Mouse (Mus musculus): Measurements from ENCODE around the gene Tmprss4.

Tmprss4 gene

DNA sequence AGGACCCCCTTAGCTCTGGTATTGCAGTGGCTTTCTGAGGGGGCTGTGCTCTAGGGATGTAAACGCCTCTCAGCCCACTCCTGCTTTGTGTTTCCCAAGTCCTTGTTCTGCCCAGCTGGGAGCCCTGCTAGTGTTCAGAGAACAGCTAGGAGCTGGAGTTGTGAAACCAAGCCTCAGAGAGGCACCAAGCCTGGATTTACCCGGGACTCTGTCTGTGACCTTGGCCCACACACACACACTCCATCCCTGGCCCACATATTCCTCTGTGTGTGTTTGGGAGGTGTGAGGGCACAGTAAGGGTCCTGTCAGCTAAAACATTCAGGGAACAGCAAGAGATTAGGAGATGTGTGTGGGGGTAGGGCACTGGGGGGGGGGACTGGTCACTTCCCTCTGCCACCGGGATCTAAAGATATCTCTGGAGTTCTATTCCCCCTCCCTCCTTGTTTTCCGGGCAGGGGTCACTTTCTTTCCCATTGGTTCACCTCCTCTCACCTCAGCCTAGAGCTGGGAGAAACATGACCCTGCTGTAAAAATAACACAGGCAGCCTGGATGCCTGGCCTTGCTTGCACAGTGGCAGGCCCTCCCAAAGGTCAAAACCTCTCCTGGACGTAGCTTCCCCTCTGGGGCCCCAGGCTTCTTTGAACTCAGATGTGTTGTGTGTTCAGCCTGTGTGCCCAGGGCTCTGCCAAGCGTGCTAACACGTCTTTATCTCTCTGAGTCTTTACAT, 67.3 kb downstream of the Tmprss4 start:
- DNase-seq (ENCODE audit: low spot score in 2 of 2): no peak

DNA sequence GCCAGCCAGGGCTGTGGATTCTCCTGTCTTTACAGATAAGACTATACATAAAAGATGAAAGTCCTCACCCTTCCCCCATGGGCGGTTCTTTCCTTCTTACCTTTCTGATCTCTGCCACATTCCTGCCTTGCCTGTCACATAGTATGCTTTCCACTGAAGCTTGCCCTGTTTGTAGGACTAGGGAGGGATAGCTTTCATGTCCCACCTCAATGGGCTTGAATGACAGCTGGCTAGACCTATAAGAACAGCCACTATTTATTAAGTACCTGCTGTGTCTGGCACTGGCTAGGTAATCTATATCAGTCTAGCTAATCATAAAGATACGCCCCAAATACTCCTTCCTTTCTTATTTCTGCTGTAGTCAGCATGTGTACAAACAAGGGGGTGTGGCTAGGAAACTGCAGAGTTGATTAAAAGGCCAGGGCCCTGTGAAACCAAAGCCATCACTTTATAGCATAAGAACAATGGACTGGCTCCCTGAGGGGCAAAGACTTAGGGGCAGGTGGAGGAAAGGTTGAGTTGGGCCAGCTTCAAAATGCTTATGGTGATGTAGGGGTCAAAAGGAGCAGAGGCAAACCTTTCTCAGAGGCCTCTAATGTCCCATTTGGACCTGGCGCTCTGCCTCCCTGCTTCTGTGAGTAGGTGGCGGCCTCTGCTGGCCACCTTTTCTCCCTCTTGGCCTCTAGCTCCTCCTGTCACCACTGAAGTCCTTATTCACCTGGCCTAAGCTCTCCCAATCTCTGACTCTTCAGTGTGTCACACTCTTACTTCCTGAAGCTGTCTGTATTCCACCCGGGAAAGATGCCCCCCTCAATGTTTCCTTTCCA, 70.2 kb downstream of the Tmprss4 start:
- DNase-seq (ENCODE audit: low spot score in 2 of 2): peak; percentile 36 to 56

DNA sequence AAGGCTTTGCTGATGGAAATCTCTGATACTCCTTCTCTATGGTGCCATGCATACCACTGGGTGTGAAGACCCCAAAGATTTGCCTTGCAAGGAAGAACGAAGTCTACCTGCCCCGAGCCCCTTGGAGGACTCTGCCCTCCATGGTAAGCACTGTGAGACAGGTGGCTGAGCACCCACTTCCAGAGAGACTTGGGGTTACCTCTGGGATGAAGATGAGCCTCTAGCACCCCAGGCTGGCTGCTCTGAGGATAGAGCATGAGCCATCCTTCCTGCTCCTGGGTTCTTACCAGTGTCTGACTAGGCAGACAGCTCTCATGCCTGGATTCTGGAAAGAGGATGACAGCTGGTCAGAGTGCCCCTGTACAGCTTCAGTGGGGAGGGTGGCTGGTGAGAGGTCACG, 73.8 kb downstream of the Tmprss4 start:
- no peak for DNase-seq (ENCODE audit: low spot score in 2 of 2)

DNA sequence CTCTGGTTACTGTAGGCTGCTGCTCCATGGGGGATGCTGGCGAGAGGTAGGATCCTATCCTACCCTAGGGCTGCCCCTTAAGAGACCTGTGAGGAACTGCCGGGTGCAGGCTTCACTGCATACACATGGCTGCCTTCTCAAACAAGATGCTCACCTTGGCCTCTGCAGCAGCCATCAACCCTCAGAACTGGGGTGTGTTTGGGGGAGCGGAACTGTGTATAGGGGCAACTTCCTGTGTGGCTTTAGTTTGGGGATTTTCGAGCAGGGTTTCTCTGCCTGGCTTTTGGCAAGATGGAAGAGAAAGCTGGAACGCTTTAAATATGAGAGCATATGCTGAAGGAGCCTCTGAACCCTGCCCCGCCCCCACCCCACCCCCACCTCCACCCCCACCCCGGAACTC, 77.0 kb downstream of the Tmprss4 start:
- no peak for DNase-seq (ENCODE audit: low spot score in 2 of 2)

DNA sequence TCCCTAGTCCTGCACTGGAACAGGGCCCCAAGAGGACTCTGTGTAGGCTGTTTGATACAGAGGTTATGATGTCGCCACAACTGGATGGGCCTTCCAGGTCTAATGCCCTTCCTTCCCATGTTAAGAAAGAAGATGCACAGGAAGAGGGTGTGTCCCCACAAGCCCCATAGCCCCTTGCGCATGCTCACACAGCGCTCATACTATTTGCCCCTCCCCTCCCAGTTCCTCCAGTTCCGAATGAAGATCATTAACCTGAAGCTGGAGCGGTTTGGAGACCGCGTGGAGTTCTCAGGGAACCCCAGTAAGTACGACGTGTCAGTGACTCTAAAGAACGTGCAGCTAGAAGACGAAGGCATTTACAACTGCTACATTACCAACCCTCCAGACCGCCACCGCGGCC, 78.7 kb downstream of the Tmprss4 start:
- DNase-seq (ENCODE audit: low spot score in 2 of 2): no peak

Data from spleen, postnatal 14 days (tissue).